Mouse (Mus musculus): ENCODE results near the gene Nf2.
A peak's percentile ranks its signal among the peaks of the same experiment; 100 is the strongest.

DNA sequence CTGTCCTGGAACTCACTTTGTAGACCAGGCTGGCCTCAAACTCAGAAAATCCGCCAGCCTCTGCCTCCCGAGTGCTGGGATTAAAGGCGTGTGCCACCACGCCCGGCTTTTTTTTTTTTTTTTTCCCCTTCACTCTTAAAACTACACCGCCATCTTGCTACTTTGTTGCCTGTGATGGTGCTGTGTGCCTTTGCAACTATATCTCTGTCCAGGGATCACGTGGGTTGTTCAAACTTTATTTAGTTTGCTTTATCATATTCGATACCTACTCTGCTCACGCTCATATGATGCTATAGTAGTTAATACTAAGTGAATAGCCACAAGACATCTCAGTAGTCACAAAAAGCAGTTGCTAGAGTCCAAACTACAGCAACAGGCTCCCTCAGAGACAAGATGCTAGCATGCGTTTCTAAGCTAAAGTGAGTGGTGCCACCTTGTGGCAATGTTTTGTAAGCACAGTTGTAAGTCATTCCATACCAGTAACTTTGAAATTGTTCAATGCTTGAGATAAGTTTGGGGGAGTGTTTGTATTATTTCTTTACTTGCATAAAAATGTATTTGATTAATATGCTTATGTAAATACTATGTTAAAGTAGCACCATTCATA is 16.4 kb upstream of the Nf2 start:
- TF ChIP-seq POLR2A (IDR thresholded peaks at IDR 0.05; ENCODE audit: insufficient read depth, low read length): no peak
- TF ChIP-seq CTCF (IDR thresholded peaks at IDR 0.05; ENCODE audit: low read depth, low read length): peak; percentile 34
- TF ChIP-seq EP300 (IDR thresholded peaks at IDR 0.05; ENCODE audit: insufficient read depth, low read depth, low read length): no peak
